Mouse (Mus musculus): ENCODE results near the gene Lekr1. TPM values are rescaled to one million over a fixed set of nuclear protein-coding genes. Genes with fewer than 3 reads are reported as not detected.

The Lekr1 gene
- polyA plus RNA-seq, 2 experiments from 2014 or later: 0.46 to 1.7 TPM

DNA sequence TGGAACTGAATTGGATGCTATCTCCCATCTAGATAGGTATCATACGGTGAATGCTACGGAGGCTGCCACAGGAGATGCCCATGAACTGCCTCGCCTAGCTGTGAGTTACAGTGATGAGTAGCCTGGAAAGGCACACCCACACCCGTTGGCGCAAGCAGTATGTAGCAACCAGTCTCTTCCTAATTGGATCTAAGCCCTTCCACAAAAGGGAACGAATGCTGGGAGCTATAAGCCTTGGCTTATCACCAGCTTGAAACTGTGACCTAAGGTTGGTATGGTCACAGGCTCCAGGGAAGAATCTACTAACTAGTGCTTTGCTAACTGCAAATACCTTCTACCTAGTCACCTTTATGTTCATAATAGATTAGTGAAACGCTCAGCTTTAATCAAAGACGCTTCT lies 175.1 kb downstream of the Lekr1 start:
- ATAC-seq: no peak

DNA sequence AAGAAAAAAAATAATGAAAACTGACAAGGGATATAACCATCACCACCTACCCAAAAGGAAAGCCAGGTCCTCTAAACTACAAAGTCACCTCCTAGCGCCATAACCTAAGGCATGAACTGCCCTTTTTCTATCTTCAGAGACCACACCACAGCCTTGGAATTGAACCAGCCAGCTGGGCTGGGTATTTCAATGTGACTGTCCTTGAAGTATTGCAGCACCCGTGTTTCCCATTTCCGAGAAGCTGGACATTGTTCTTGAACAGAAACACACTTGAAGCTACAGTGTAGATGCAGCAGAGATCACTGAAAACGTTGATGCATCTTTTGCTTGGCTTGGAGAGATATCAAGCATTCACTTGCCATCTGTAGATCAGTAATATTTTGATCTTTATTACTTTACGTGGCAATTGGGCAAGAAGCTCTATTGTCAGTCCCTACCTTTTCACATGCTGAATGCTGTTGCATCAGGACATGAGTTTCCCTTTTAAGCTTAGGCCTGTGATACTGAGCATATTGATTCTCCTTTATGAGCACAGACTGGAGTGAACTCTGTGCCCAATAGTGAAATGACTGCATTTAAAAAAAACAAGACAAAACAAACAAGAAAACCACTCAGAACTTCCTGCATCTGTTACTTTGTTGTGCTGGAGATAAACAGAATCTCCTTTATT lies 176.6 kb downstream of the Lekr1 start:
- ATAC-seq: no peak

DNA sequence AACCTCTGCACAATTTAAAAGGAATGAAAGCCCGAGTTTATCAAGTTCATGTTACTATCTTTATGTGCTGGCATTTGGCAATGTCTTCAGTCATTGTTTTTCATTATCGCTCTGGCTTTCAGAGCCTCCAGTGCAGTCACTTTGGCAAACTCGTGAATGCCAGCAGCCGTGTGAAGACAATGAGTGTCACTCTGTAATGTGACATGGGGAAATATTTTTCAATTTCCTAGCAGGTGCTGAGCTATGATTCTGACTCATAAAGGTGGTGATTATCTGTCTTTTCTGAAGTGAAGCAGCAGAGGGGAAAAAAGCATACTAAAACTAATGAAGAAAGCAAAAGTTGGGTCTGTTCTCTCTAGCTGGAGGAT lies 177.1 kb downstream of the Lekr1 start:
- ATAC-seq: no peak

DNA sequence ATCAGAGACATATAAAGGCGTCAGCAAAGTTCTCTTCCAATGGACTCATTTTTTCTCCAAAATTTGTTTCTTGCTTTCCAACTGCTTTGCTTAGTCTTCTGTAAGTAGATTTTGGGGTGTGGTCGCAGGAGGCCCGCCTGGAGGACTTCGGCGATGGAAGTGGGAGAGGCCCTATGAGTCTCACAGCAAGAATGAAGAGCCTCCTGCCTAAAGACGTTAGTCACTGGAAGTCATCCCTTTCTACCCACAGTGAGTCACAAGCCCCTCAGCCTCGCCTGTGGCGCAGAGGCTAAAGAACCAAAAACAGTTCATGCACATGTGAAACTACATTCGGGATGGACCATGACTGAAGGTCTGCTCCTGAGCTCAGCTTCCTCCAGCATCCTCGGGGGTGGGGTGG lies 178.3 kb downstream of the Lekr1 start:
- ATAC-seq: no peak

DNA sequence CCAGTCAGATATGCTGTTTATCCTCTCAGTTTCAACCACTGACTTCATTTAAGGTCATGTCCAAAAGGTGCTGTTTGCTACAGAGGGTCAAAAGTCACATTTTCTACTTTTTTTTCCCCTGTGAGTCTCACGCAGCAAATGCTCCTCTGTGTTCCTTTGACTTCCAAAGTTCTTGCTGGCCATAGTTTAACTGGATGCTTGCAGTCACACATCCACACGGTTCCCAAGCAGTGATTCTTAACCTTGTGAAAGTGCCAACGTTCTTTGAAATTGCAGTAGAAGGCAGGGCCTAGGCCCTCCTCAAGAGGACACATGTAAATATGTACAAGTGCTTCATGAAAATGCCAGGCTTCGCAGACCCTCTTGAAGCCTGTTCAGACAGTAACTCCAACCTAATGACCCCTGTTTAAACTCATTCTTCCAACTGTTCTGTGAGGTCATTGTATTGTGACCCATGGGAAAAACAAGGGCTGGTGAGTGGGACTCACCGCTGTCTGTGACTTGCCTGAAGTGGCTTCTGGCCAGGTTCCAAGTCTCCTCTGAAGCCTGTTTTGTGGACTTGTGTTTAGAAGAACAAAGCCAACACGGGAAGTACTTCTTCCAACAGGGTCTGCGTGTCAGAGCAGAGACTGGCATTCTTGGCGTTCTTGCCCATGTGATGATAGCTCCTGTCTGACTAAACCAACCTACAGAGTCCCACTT lies 179.0 kb downstream of the Lekr1 start:
- ATAC-seq: no peak

DNA sequence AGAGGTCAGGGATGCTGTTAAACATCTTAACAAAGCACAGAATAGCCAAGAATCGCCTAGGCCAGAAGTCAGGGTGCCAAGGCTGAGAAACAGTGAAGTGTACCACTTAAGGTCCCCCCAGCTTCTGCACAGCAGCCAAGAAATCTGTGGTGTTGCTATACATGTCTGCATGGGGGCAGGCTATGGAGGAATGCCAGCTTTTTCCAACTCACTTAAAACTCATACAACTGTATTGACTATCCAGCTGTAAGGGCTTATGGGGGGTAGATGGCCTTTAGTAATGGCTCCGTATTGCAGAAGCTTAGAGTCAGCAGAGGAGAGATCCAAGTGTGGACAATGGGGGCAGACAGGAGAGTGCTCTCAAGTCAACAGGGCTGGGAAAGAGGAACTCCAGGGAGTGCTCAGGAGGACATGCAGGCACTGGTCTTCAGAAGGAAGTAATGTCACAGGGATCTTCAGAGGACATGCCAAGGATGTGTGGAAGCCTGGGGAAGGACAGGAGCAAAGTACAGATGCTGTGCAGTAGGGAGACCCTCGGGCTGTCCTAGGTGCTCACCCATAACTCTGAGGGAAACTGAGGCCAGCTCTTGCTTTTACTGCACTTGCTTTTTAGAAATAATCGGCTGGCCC lies 181.2 kb downstream of the Lekr1 start:
- ATAC-seq: no peak

DNA sequence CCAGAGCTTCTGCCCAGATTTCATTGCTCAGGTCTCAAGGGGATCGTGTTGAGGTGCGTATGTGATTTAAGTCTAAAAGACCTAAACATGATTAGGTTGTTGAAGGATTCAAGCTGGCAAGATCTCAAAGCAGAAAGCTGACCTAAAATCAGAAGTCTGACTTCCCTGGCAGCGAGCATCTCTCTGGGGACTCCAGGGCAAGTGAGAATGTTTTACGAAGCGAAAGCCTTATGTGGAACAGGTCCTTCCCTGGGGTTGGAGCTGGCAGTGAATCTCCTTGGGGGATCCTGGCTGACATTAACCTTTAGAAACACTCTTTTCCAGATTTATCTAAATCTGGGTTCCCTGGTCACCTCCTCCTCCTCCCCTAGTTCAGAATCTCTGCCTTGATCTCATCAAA lies 187.7 kb downstream of the Lekr1 start:
- no peak for ATAC-seq

DNA sequence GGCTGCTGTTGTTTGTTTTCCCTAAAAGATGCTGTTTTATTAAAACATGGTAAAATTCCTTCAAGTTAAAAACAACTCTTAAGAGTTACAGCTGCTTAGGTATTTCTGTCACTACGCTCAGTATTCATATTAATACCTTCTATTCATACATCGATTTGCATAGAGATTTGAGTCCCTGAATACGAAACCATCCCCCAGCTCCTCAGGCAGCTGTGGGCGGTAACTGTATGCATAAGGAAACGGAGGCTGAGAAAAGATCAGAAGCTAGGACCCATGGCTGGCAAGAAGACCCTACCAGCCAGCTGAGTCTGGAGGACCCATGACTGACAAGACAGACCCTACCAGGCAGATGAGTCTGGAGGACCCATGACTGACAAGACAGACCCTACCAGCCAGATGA lies 189.5 kb downstream of the Lekr1 start:
- ATAC-seq: no peak

DNA sequence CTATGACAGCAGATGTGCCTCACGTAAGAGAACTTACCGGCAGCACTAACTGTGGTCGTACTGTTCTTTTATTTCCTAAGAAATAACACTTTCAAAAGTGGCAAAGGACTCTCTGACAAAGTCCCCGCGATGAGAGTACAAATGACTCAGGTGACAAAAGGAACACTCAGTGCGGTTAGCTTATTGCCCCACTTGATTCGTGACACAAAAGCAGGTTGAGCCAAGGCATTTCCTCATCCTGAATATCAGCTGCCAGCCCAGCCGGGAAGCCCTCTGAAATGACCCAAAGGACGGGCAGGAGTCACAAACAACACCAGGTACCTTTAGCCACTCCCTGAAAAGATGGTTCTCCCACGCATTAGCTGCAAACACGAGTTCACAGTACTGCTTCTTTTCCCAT lies 192.1 kb downstream of the Lekr1 start:
- no peak for ATAC-seq

DNA sequence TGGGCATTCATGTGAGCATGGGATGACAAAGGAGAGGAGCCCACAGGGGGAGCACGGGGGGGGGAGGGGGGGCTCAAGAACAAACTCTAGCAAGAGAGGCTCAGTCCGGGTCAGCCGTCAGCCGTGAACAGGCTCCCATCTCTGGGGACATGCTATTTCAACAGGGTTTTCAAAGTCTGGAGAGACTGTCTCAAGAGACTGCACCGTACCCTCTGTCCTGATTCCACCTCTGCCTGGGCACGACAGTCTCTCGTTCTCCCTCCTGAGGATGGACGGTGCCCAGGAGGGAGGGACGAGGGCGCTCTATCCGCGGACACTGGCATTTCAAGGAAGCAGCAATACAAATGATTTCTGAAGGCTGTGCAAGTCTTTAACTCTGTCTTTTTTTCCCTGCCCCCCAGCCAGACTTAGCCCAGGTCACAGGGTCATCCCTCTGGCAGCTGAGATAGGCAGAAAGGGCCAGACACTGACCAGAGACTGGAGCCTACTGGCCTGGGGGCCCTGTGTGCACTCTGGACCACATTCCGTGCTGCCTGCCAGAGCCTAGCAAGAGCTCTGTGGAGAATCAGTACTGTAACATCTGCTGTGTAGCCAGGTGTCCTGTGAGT lies 192.8 kb downstream of the Lekr1 start:
- ATAC-seq: no peak

DNA sequence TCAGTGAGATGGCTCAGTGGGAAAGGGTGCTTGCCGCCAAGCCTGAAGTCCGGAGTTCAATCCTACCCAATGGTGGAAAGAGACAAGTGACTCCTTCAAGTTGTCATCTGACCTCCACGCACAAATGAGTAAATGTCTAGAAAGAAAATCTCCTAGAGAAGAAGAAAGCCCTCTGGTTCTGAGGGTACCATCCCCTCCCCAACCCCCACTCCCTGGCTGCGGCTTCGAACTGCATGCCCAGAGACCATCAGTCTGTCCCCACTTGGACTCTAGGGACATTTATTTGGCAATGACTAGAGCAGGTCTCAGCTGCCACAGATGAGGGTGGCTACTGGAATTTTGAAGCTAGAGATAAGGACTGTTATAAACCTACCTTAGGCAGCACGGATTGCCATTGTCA lies 193.7 kb downstream of the Lekr1 start:
- no peak for ATAC-seq

DNA sequence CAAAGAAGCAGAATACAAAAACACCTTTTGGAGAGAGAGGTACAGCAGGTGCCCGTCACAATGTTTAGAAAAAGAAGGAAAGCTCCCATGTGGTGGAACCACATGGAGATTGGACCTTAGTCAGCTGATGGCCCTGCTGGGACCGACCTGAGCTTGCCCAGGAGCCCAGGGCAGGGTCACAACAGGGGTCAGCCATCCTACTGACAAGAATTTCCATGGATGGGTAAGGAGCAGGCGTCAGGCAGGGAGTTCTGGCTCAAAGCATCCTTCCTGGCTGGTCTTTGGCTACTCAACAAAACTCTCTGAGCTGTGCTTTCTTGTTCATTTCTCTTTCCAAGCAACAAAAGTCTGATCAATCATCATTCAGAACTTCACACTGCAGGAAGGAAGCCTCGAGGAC lies 194.9 kb downstream of the Lekr1 start:
- ATAC-seq: no peak

DNA sequence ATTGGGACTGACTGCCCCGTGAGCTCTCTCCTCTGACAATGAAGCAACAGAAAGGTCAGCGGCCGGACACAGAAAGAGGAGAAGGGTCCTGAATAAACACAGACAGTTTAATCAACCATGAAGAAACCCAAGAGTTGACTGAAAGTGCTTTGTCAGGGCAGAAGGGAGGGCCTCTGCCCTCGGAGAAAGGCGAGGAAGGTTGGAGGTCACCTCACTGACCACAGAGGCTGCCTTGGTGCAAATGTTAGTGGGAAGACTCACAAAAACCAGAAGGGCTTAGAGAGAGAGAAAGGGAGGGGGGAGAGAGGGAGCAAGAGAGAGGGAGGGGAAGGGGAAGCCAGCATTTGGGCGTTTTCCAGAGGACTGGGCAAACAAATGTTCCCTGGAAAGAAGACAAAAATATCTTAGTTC lies 195.4 kb downstream of the Lekr1 start:
- ATAC-seq: no peak

DNA sequence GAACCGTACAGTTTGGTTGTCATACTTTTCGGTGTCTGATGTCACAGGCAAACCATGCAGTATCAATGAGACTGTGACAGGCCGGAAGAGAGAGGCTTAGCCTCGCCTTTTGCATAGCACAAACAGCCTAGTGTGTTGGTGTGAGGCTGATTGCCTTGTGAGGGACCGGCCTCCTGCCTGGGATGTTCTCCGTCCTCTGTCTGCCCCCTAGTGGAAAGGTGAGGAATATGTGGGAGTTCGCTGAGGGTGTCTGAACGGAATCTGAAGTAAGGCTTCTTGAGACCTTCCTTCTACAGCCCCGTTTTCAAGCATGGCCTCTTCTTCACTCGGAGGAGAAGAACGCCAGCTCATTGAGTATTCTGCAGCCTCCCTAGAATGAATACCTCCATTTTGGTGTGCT lies 197.3 kb downstream of the Lekr1 start:
- peak; percentile 88 for ATAC-seq

DNA sequence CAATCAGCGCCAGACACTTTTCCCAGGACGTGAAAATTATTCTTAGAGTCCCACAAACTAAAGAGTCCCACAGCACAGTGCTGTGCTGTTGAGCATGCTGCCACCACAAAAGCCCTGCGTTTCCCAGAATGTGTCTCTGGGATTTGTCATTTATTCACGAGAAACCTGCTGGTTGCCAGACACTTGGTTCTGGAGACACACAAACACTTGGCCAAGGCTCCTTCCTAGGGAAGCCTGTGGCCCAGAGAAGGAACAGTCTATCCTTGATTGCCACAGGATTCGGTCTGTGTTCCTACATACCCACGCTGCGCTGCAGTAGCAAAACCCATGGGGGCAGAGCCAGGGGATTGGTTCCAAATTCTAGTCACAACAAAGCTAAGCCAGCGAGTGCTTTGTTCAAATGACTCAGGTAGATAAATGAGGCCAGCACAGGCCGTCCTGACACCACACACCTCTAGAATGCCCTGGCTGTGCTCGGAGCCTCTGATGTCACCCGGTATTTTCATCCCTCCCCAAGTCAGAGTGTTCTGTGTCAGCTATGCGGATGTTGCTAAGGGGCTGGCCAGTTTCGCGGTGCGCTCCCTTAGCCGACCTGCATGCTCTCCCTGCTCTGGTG lies 197.8 kb downstream of the Lekr1 start:
- no peak for ATAC-seq

DNA sequence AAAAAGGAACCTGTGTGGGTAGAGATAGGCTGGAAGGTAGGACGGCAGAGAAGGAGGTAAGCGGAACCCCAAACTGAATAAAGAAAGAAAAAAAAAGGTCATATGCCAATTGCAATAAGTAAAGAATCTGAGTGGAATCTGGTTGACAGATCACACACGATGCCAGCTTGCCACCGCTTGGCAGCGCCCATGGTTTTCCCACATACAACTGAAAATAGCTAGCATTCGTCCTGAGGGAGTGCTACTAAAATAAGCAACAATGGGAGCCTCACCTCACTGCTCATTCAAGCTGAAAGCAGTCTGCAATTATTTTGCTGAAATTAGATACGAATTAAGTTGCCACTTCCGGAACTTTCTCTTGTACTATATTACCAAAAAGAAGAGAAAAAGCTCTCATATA lies 202.9 kb downstream of the Lekr1 start:
- ATAC-seq: no peak

DNA sequence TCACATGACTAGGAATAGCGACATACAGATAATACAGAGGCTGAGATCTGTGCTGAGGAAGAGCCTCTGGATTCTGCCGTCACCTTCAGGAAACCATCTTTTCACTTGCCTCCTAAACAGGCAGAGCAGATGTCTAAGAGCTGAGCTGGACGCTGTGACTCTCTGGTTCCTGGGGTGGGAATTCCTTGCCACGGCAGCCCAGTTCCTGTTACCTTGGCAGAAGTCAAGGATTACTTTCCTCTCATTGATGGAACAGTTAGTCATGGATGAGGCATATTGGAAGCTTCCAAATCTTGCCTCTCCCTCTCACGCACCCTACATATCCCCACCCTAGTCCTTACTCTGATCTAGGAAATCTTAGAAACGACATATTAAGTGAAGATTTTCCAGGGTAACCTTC lies 203.7 kb downstream of the Lekr1 start:
- ATAC-seq: no peak

DNA sequence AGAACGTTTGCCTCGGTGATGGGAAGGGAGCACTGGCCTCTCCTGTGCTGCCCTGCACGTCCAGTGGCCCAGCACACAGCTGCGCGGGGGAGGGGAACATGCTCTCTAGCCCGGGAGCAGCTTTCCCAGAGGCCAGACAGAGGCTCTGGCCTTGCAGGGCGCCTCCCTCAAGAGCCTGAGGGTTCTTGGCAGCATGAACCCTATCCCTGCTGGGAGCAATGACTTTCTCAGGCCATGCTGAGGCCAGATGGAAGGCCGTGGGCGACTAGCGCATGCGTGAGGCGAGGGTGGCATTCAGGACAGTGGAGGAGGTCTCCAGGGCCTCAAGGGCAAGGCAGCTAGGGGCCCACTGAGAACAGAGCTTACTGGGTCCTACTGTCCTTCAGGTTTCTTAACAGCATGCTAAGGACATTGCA lies 205.2 kb downstream of the Lekr1 start:
- no peak for ATAC-seq

DNA sequence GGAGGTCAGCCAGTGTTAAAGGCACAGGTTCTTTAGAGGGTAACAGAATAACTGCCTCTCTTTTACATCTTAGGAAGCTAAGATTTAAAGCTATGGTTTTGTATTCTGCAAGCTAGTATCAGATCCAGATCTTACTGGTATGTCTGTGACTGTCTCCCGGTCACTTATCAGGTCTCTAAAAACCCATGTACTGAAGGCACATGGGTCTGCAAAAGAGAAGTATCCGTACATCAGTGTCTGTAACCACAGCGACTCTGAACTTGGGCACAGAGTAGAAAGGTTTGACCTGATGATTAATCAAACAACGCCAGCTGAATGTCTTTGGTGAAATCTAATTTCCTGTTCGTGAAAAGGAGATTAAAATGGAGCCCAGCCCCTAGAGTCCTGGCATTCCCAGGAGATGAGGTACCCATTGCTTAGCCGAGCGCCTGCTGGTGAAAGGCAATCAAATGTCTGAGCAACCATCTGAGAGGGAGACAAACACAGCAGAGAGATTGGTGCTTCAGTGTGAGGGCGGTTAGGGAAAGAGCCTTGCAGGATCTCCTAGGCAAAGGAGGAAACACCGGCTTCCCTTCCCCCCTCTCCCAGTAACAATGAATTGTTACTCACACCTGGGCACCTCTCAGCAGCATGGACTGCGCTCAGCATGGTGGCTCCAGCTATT lies 205.7 kb downstream of the Lekr1 start:
- no peak for ATAC-seq

DNA sequence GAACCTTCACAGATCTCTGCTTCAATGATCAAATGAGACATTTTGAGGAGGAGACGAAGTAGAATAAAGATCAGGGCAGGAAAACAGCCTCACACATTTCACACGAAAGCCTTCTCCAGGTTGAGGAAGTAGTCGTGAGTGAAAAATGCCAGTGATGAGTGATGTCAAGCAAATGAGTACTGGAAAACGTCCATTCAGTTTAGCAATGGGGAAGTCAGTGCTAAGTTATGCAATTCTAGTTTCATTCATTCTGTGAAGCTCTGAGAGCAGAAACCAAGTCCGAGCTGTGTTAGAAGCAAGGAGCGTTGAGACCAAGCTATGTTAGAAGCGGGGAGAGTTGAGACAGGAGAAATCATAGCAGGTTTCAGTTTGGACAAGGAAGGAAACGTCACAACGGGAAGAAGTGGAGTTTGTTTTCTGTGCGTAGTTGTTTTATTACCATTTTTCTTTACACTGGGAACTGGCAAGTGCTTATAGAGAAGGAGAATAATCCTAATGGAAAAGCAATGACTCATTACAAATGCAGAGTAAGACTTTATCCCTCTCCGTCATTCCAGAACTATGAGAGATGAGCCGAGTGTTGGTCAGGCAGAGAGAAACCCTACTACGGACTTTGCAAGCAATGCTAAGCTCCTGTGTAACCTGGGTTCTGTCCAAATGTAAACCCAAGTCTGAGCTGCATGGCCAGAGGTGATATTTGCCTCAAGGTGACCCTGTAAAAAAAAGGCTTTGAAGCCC lies 207.2 kb downstream of the Lekr1 start:
- no peak for ATAC-seq

Data from activated CD4-positive, CD25-positive, alpha-beta regulatory T cell, adult 4 months (primary cell).